In the genomic region with DNA sequence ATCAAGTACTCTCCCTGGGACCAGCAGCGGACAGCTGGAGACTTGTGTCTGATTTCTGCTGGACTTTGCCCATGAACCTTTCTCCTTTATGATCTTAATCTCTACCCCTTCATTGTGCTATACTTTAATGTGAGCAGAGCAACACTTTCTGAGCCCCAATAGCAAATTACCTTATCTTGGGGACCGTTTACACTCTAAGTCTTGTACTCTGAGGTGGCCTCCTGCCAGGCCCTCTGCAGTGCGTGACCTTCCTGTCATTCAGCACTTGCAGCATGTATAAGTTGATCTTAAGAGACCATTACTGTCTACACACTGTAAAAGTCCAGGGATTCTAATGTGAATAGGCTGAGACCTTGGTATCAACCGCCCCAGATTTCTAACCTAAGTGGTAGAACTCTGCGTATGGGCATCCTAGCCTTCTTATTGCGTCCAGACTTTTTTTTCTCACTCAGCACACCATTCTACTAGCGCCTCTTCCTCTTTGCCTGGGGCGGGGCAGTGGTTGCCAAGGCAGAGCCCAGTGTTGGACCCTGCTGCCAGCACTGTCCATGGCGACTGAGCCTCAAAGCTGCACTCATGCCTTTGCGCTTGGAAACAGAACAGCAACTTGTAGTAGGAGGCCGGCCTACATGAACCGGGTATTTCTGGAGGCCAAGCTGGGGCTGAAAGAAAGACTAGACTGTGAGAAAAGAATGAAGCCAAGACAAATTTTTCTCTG, we compare ENCODE assay signal across 35 mouse cellular contexts. TPM values are rescaled to one million over a fixed set of nuclear protein-coding genes. Genes with fewer than 3 reads are reported as not detected.
DNase-seq lines count a peak whose midpoint lies in the region; ATAC-seq and TF ChIP-seq lines count a peak whose summit lies in the region.
"Had no signal": no experiment of that assay in that cellular context is flagged by ENCODE, and none has a peak within 500 bp of the region (broad histone marks: within the 10 kb centered on the region; RNA-seq: fewer than 3 reads in every experiment).

No protein-coding gene starts in this region.

- no peaks in the 10 kb centered on the region for H3K4me1 ChIP-seq in hindbrain, embryonic 15.5 days (replicated peaks)
- H3K4me1 ChIP-seq in hindbrain, embryonic 16.5 days (ENCODE audit: control insufficient read depth, insufficient read depth, low read depth, low read length), result no peaks in the 10 kb centered on the region
- no peaks in the 10 kb centered on the region for H3K4me1 ChIP-seq in stomach, postnatal 0 days (replicated peaks; ENCODE audit: control insufficient read depth, insufficient read depth)
- H3K4me1 ChIP-seq: embryonic facial prominence, embryonic 13.5 days; limb, embryonic 15.5 days; liver, embryonic 15.5 days; lung, embryonic 15.5 days; midbrain, embryonic 15.5 days had no signal

- peak; percentile 54; the same call in 1 of the 2 replicates for ATAC-seq in hindbrain, embryonic 15.5 days (ENCODE audit: low FRiP score, low read depth)
- no peak for ATAC-seq in hindbrain, embryonic 16.5 days
- 0 out of 2 replicates have a peak, but pooled peaks have one; percentile 31 for ATAC-seq in megakaryocyte progenitor cell, adult 5-6 weeks (replicated peaks; ENCODE audit: poor library complexity)
- ATAC-seq in stomach, postnatal 0 days (ENCODE audit: low FRiP score, low TSS enrichment), result peak; percentile 81
- ATAC-seq: activated CD4-positive, CD25-positive, alpha-beta regulatory T cell, adult 4 months; inflammation-experienced regulatory T-cells, adult 6 months; midbrain, embryonic 15.5 days had no signal

- no peaks in the 10 kb centered on the region for H3K36me3 ChIP-seq in hindbrain, embryonic 15.5 days
- H3K36me3 ChIP-seq in hindbrain, embryonic 16.5 days (ENCODE audit: control insufficient read depth, insufficient read depth, low read length), result no peaks in the 10 kb centered on the region
- H3K36me3 ChIP-seq in stomach, postnatal 0 days (ENCODE audit: control insufficient read depth, insufficient read depth, low read length), result no peaks in the 10 kb centered on the region
- H3K36me3 ChIP-seq: embryonic facial prominence, embryonic 13.5 days; forebrain, embryonic 12.5 days; heart, embryonic 12.5 days; hindbrain, embryonic 10.5 days; limb, embryonic 15.5 days; liver, embryonic 15.5 days; lung, embryonic 15.5 days; midbrain, embryonic 15.5 days had no signal

- WGBS in hindbrain, embryonic 15.5 days, result 80% methylated on average over 12 of the region's 12 CpGs
- 72% methylated on average over 12 of the region's 12 CpGs for WGBS in hindbrain, embryonic 16.5 days
- WGBS in stomach, postnatal 0 days, result 63% methylated on average over 12 of the region's 12 CpGs

- no peak for TF ChIP-seq EP300 in stomach, postnatal 0 days (optimal IDR thresholded peaks at IDR 0.05)

- H3K4me2 ChIP-seq in hindbrain, embryonic 15.5 days, result no peak overlapping the region
- no peak overlapping the region for H3K4me2 ChIP-seq in hindbrain, embryonic 16.5 days (ENCODE audit: low read length)
- no peak overlapping the region; the same call in 1 of the 2 replicates for H3K4me2 ChIP-seq in stomach, postnatal 0 days (replicated peaks; ENCODE audit: low read depth)
- H3K4me2 ChIP-seq: embryonic facial prominence, embryonic 13.5 days; forebrain, embryonic 12.5 days; heart, embryonic 12.5 days; limb, embryonic 15.5 days; liver, embryonic 15.5 days; lung, embryonic 15.5 days; midbrain, embryonic 15.5 days had no signal

- DNase-seq in right cerebral cortex, postnatal 14 days, result peak; percentile 22
- no peak for DNase-seq in right cerebral cortex, adult 2 months (ENCODE audit: low spot score in 2 of 2)
- peak; percentile 71 for DNase-seq in stomach, postnatal 0 days (ENCODE audit: low spot score)
- no peak for DNase-seq in cerebellum, postnatal 25 days
- DNase-seq in cerebellum, adult 11-12 months, result no peak
- DNase-seq: adrenal gland, postnatal 10 days; B cell, adult 2 months; cerebellum, postnatal 36 days; embryo, embryonic 11 days; gastrocnemius, adult 2 months; heart, postnatal 10 days; kidney, adult 9 months; kidney, postnatal 14 days; lung, postnatal 36 days; spleen, adult 18-20 months; thymus, adult 2 months had no signal

- no peak overlapping the region for H3K27ac ChIP-seq in hindbrain, embryonic 15.5 days (replicated peaks)
- H3K27ac ChIP-seq in hindbrain, embryonic 16.5 days (ENCODE audit: low read depth, low read length), result no peak overlapping the region
- peak overlapping the region; percentile 53; the same call in 1 of the 2 replicates for H3K27ac ChIP-seq in stomach, postnatal 0 days (replicated peaks)
- H3K27ac ChIP-seq: embryonic facial prominence, embryonic 13.5 days; forebrain, embryonic 12.5 days; gastrocnemius, adult 2 months; hindbrain, embryonic 10.5 days; layer of hippocampus, adult 2 months; left cerebral cortex, adult 2 months; limb, embryonic 15.5 days; liver, embryonic 15.5 days; lung, embryonic 15.5 days; midbrain, embryonic 15.5 days had no signal

- no peak overlapping the region for H3K4me3 ChIP-seq in hindbrain, embryonic 15.5 days
- H3K4me3 ChIP-seq in hindbrain, embryonic 16.5 days (ENCODE audit: low read length), result no peak overlapping the region
- H3K4me3 ChIP-seq in stomach, postnatal 0 days (ENCODE audit: low read depth, low read length), result no peak overlapping the region
- H3K4me3 ChIP-seq: embryonic facial prominence, embryonic 13.5 days; erythroblast, embryonic 14.5 days; forebrain, embryonic 12.5 days; gastrocnemius, adult 2 months; heart, embryonic 12.5 days; hindbrain, embryonic 10.5 days; layer of hippocampus, adult 2 months; left cerebral cortex, adult 2 months; limb, embryonic 15.5 days; liver, embryonic 15.5 days; lung, embryonic 15.5 days; midbrain, embryonic 15.5 days had no signal

- no peak for TF ChIP-seq CTCF in stomach, postnatal 0 days (IDR thresholded peaks at IDR 0.05; ENCODE audit: low read depth)

- no peaks in the 10 kb centered on the region for H3K27me3 ChIP-seq in hindbrain, embryonic 15.5 days
- H3K27me3 ChIP-seq in hindbrain, embryonic 16.5 days (replicated peaks; ENCODE audit: control insufficient read depth, insufficient read depth, low read length), result no peaks in the 10 kb centered on the region
- no peaks in the 10 kb centered on the region for H3K27me3 ChIP-seq in stomach, postnatal 0 days (ENCODE audit: control insufficient read depth, insufficient read depth, low read length)
- H3K27me3 ChIP-seq: CH12.LX; heart, embryonic 12.5 days; limb, embryonic 15.5 days; lung, embryonic 15.5 days; midbrain, embryonic 15.5 days had no signal

- H3K9me3 ChIP-seq in hindbrain, embryonic 15.5 days, result no peaks in the 10 kb centered on the region
- no peaks in the 10 kb centered on the region for H3K9me3 ChIP-seq in hindbrain, embryonic 16.5 days (ENCODE audit: control insufficient read depth, low read length)
- H3K9me3 ChIP-seq in stomach, postnatal 0 days (ENCODE audit: control insufficient read depth, low read length), result no peaks in the 10 kb centered on the region
- H3K9me3 ChIP-seq: embryonic facial prominence, embryonic 13.5 days; forebrain, embryonic 12.5 days; heart, embryonic 12.5 days; hindbrain, embryonic 10.5 days; limb, embryonic 15.5 days; liver, embryonic 15.5 days; lung, embryonic 15.5 days; midbrain, embryonic 15.5 days had no signal

- H3K9ac ChIP-seq in hindbrain, embryonic 15.5 days, result no peak overlapping the region
- no peak overlapping the region for H3K9ac ChIP-seq in hindbrain, embryonic 16.5 days (ENCODE audit: low read depth, low read length)
- no peak overlapping the region for H3K9ac ChIP-seq in stomach, postnatal 0 days (ENCODE audit: low read length)
- H3K9ac ChIP-seq: embryonic facial prominence, embryonic 13.5 days; forebrain, embryonic 12.5 days; heart, embryonic 12.5 days; limb, embryonic 15.5 days; liver, embryonic 15.5 days; lung, embryonic 15.5 days; midbrain, embryonic 15.5 days had no signal

RNA-seq across cellular contexts. Expression of a gene that starts 11.7 kb away (rescaled TPM):
- not detected in 2 replicates for polyA plus RNA-seq in hindbrain, embryonic 15.5 days (2015; fragmentation: Nextera tagmentation; extraction: Ambion mirVana)
- 0.48 TPM in 1 of 2 replicates, not detected in the other for polyA plus RNA-seq in hindbrain, embryonic 16.5 days (2015; fragmentation: Nextera tagmentation; extraction: Ambion mirVana)
- total RNA-seq in megakaryocyte progenitor cell, adult 5-6 weeks (2015), result 2.6 and 2.8 TPM in 2 replicates
- 0.87 TPM in 1 of 2 replicates, not detected in the other for total RNA-seq in megakaryocyte progenitor cell, adult 5-6 weeks (2017)
- 0.11 and 0.51 TPM in 2 replicates for polyA plus RNA-seq in stomach, postnatal 0 days (2015; fragmentation: Nextera tagmentation; extraction: Ambion mirVana)
- total RNA-seq: CH12.LX; gastrocnemius, adult 2 months; heart, postnatal 10 days; layer of hippocampus, adult 2 months; left cerebral cortex, adult 2 months; left cerebral cortex, postnatal 36 days had no signal
- polyA plus RNA-seq: embryonic facial prominence, embryonic 13.5 days; erythroblast, embryonic 14.5 days; forebrain, embryonic 12.5 days; hindbrain, embryonic 10.5 days; midbrain, embryonic 15.5 days; neural tube, embryonic 14.5 days had no signal

Comparison
In these comparisons a context has a peak if more than half of its experiments do, and no peak if none do; other contexts are left out.
1. DNase-seq: peak in right cerebral cortex, postnatal 14 days (single experiment) and stomach, postnatal 0 days (single experiment); none in right cerebral cortex, adult 2 months (0 of 2), cerebellum, postnatal 25 days (0 of 2) and cerebellum, adult 11-12 months (single experiment).